Mouse (Mus musculus): Measurements from ENCODE around the gene Pank4.

DNA sequence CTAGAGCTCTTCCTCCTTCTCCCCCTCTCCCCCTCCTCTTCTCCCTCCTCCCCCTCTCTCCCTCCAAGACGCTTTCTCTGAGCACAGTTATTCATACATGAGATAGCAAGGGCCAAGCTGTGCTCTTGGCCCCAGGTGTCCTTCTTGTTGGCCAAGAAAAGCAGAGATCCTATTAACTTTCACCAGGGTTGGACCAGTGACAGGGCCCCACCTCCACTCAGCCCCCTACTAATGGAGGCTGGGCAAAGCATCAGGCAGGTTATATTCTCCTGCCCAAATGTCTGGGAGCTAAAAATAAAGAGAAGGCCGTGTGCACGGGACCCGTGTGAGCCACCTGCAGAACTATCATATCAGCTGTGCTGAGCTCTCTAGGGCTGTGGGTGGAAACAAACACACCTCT is 31.0 kb downstream of the Pank4 start:
- TF ChIP-seq CTCF (IDR thresholded peaks at IDR 0.05; ENCODE audit: low read depth) (no peak), EP300 (IDR thresholded peaks at IDR 0.05; ENCODE audit: low read depth) (no peak)
